Mouse (Mus musculus) MEL (cell line): Measurements from ENCODE around the gene Olfr692. TPM values are rescaled to one million over a fixed set of nuclear protein-coding genes. Genes with fewer than 3 reads are reported as not detected.

ENCODE experiments used
- DNase-seq: peaks from one replicate; pipeline ENCODE4 v3.0.0; 2011; ENCODE audit warnings: low read depth, low spot score
- H3K27ac ChIP-seq: 2 replicates; pipeline ENCODE4 v1.5.1; 2012; ENCODE audit warnings: low read depth, mild to moderate bottlenecking, control low read depth, low read length, moderate library complexity; ENCODE audit not compliant: control insufficient read depth
- H3K27me3 ChIP-seq, 2 experiments: fragments of 150-350 bp in 1 of 2; sonication (generic) in 1 of 2; 2 replicates each; pipeline ENCODE4 v1.6.1; 2012; ENCODE audit warnings: low read length in 2 of 2, mild to moderate bottlenecking in 2 of 2, improper control_type of control experiment in 1 of 2, moderate library complexity in 1 of 2; ENCODE audit not compliant: insufficient read depth in 2 of 2, control insufficient read depth in 1 of 2
- H3K36me3 ChIP-seq, 2 experiments: 2 replicates each; pipeline ENCODE4 v1.6.1; 2012 to 2014; ENCODE audit warnings: low read length in 2 of 2, improper control_type of control experiment in 1 of 2, inconsistent platforms in 1 of 2, mild to moderate bottlenecking in 1 of 2; ENCODE audit not compliant: insufficient read depth in 2 of 2, control insufficient read depth in 1 of 2
- H3K4me1 ChIP-seq, 2 experiments: fragments of 150-350 bp in 1 of 2; sonication (generic) in 1 of 2; 2 replicates each; pipeline ENCODE4 v1.6.1; 2012; ENCODE audit warnings: low read length in 2 of 2, improper control_type of control experiment in 1 of 2, mild to moderate bottlenecking in 1 of 2; ENCODE audit not compliant: insufficient read depth in 2 of 2, control insufficient read depth in 1 of 2
- H3K4me3 ChIP-seq, 2 experiments: fragments of 150-350 bp in 1 of 2; sonication (generic) in 1 of 2; 2 replicates each; pipeline ENCODE4 v1.5.1; 2012; ENCODE audit warnings: low read depth in 2 of 2, low read length in 2 of 2, mild to moderate bottlenecking in 2 of 2, moderate library complexity in 2 of 2, control low read depth in 1 of 2, improper control_type of control experiment in 1 of 2; ENCODE audit not compliant: control insufficient read depth in 1 of 2, insufficient read depth in 1 of 2
- H3K79me2 ChIP-seq: 2 replicates; pipeline ENCODE4 v1.6.1; 2012; ENCODE audit warnings: mild to moderate bottlenecking, low read length, moderate library complexity; ENCODE audit not compliant: control insufficient read depth, poor library complexity, insufficient read depth
- H3K9ac ChIP-seq: 2 replicates; pipeline ENCODE4 v1.6.1; 2012; ENCODE audit warnings: low read depth, mild to moderate bottlenecking, control low read depth, low read length, moderate library complexity; ENCODE audit not compliant: control insufficient read depth, poor library complexity, severe bottlenecking
- H3K9me3 ChIP-seq: fragments of 150-350 bp; sonication (generic); replicated peaks from 2 replicates; pipeline ENCODE4 v1.6.1; 2012; ENCODE audit warnings: mild to moderate bottlenecking, low read length, improper control_type of control experiment, moderate library complexity; ENCODE audit not compliant: insufficient read depth
- BHLHE40 ChIP-seq: IDR thresholded peaks from 2 replicates; pipeline ENCODE4 v1.6.1; 2012; ENCODE audit warnings: low read depth, mild to moderate bottlenecking, inconsistent platforms, low read length, improper control_type of control experiment, borderline replicate concordance
- CHD1 ChIP-seq: IDR thresholded peaks from 2 replicates; pipeline ENCODE4 v1.6.1; 2012; ENCODE audit warnings: low read depth, mild to moderate bottlenecking, inconsistent platforms, low read length, improper control_type of control experiment
- CHD2 ChIP-seq: IDR thresholded peaks from 2 replicates; pipeline ENCODE4 v1.6.1; 2011; ENCODE audit warnings: low read length, improper control_type of control experiment
- CTCF ChIP-seq, 3 experiments: IDR thresholded peaks in 2 of 3; conservative IDR thresholded peaks in 1 of 3; 2 replicates each; pipeline ENCODE4 v1.5.1; 2011 to 2012; ENCODE audit warnings: low read length in 3 of 3, low read depth in 2 of 3, mild to moderate bottlenecking in 2 of 3, improper control_type of control experiment in 1 of 3, inconsistent platforms in 1 of 3, mixed read lengths in 1 of 3, moderate library complexity in 1 of 3; ENCODE audit not compliant: control insufficient read depth in 1 of 3, insufficient read depth in 1 of 3, poor library complexity in 1 of 3, severe bottlenecking in 1 of 3
- E2F4 ChIP-seq: IDR thresholded peaks from 2 replicates; pipeline ENCODE4 v1.6.1; 2011; ENCODE audit warnings: low read depth, low read length, improper control_type of control experiment, borderline replicate concordance
- ELF1 ChIP-seq: IDR thresholded peaks from 2 replicates; pipeline ENCODE4 v1.6.1; 2014; ENCODE audit warnings: low read depth, mild to moderate bottlenecking, inconsistent platforms, low read length, improper control_type of control experiment, moderate library complexity
- EP300 ChIP-seq, 2 experiments: IDR thresholded peaks; 2 replicates each; pipeline ENCODE4 v1.6.1; 2011; ENCODE audit warnings: improper control_type of control experiment in 2 of 2, low read length in 2 of 2, low read depth in 1 of 2, mild to moderate bottlenecking in 1 of 2
- HCFC1 ChIP-seq: IDR thresholded peaks from 2 replicates; pipeline ENCODE4 v1.6.1; 2012; ENCODE audit warnings: low read depth, mild to moderate bottlenecking, inconsistent platforms, low read length, improper control_type of control experiment, moderate library complexity
- JUND ChIP-seq: IDR thresholded peaks from 2 replicates; pipeline ENCODE4 v1.6.1; 2011; ENCODE audit warnings: low read depth, mild to moderate bottlenecking, improper control_type of control experiment, low read length
- KAT2A ChIP-seq: conservative IDR thresholded peaks from 2 replicates; pipeline ENCODE4 v1.6.1; 2012; ENCODE audit warnings: low read depth, low read length, improper control_type of control experiment, inconsistent platforms
- MEF2A ChIP-seq: IDR thresholded peaks from 2 replicates; pipeline ENCODE4 v1.6.1; 2014; ENCODE audit warnings: low read depth, mild to moderate bottlenecking, inconsistent platforms, low read length, improper control_type of control experiment; ENCODE audit not compliant: poor library complexity, insufficient replicate concordance, severe bottlenecking; ENCODE audit errors: extremely low read depth
- MXI1 ChIP-seq: IDR thresholded peaks from 2 replicates; pipeline ENCODE4 v1.6.1; 2011; ENCODE audit warnings: mild to moderate bottlenecking, low read depth, low read length, improper control_type of control experiment
- MYC ChIP-seq: IDR thresholded peaks from 2 replicates; pipeline ENCODE4 v1.6.1; 2011; ENCODE audit warnings: low read depth, mild to moderate bottlenecking, low read length, improper control_type of control experiment, moderate library complexity
- NRF1 ChIP-seq: IDR thresholded peaks from 2 replicates; pipeline ENCODE4 v1.6.1; 2014; ENCODE audit warnings: low read depth, mild to moderate bottlenecking, inconsistent platforms, low read length, improper control_type of control experiment, moderate library complexity; ENCODE audit not compliant: poor library complexity, insufficient read depth, severe bottlenecking
- RAD21 ChIP-seq: IDR thresholded peaks from 2 replicates; pipeline ENCODE4 v1.6.1; 2011; ENCODE audit warnings: mild to moderate bottlenecking, low read depth, low read length, improper control_type of control experiment
- SMC3 ChIP-seq: IDR thresholded peaks from 2 replicates; pipeline ENCODE4 v1.6.1; 2011; ENCODE audit warnings: low read depth, low read length, improper control_type of control experiment
- TAL1 ChIP-seq: IDR thresholded peaks from 2 replicates; pipeline ENCODE4 v1.6.1; 2012; ENCODE audit warnings: mild to moderate bottlenecking, inconsistent platforms, low read length, moderate library complexity, mixed read lengths
- TBP ChIP-seq: IDR thresholded peaks from 2 replicates; pipeline ENCODE4 v1.8.0; 2011; ENCODE audit warnings: low read depth, low read length, improper control_type of control experiment
- TCF12 ChIP-seq: IDR thresholded peaks from 2 replicates; pipeline ENCODE4 v1.6.1; 2014; ENCODE audit warnings: low read depth, mild to moderate bottlenecking, inconsistent platforms, low read length, improper control_type of control experiment, moderate library complexity
- UBTF ChIP-seq: IDR thresholded peaks from 2 replicates; pipeline ENCODE4 v1.6.1; 2012; ENCODE audit warnings: low read depth, mild to moderate bottlenecking, inconsistent platforms, low read length, improper control_type of control experiment, moderate library complexity, borderline replicate concordance; ENCODE audit not compliant: insufficient read depth
- polyA plus RNA-seq, 2 experiments: library from polyadenylated mRNA; stranded (reverse) in 1 of 2; unstranded in 1 of 2; fragments of >175 nt in 1 of 2; fragments of >200 nt in 1 of 2; gene quantifications; 2 replicates each; pipeline versions ENCODE4 v1.2.1 to v1.2.4; 2012; ENCODE audit warnings: low replicate concordance in 2 of 2, low read depth in 1 of 2; ENCODE audit not compliant: insufficient read length in 2 of 2, insufficient read depth in 1 of 2, missing spikeins in 1 of 2
- total RNA-seq: library from RNA; depleted of rRNA; stranded (reverse); fragments of 300-350 nt; gene quantifications from 2 replicates; pipeline ENCODE4 v1.2.3, GENCODE M21; 2012; rRNA removed

The Olfr692 gene
- not detected in 2 replicates for total RNA-seq
- polyA plus RNA-seq: not detected

DNA sequence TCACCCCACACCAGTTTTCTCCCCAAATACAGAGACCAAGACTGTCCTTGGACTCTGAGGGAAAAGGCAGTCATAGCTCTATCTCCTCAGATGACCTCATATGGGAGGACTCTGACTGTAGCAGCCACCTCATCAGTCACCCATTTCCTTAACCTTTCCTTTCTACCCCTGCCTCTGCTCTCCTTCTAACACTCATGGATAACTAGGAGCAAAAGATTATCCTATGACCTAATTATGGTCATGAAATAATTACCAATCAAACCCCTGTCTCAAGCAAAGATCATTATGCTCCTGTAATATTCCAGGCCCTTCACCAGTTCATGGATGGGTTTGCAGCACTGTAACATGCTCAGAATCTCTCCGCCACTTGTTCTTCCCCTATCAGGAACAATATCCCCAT lies at the start of gene Olfr692:
Gene Olfr692, plus strand, starts transcription at position 301 of the 400 bp plus-strand sequence.
- Histone ChIP-seq H3K9ac (no peak within 1 kb of the TSS), H3K4me1 (no peaks in the 10 kb centered on the region; a peak in 2 of 4 replicates), H3K27ac (no peak within 1 kb of the TSS), H3K79me2 (no peaks in the 10 kb centered on the region), H3K36me3 (peaks cover 0 to 2% of the 10 kb centered on the region in 2 experiments; a peak in 2 of 4 replicates), H3K9me3 (no peaks in the 10 kb centered on the region), H3K27me3 (no peaks in the 10 kb centered on the region), H3K4me3 (no peak within 1 kb of the TSS)
- TF ChIP-seq JUND (no peak), HCFC1 (no peak), BHLHE40 (no peak), TBP (no peak)
- no peak for DNase-seq

DNA sequence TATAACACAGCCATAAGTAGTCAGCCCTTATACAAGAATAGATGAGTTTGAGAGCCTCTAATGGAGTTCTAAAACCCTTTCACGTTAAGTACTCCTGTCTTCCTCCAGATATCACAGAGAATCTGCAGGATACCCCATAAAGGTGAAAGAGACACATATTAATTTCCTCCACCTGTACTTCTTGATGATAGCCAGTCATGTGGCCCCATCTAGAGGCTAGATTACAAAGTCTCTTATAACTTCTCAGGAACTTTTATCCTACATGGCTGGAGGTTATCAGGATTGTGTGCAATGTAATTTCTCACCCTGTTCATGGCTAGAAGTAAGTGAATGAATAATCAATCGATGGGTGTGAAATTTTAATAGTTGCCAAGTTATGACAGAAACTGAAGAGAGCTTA lies 42.7 kb upstream of the Olfr692 start:
- H3K36me3 ChIP-seq: no peaks in the 10 kb centered on the region
- H3K4me1 ChIP-seq: no peaks in the 10 kb centered on the region
- no peak overlapping the region for H3K9ac ChIP-seq
- no peak overlapping the region for H3K27ac ChIP-seq
- no peak for DNase-seq
- H3K4me3 ChIP-seq: no peak overlapping the region
- H3K27me3 ChIP-seq: no peaks in the 10 kb centered on the region
- H3K79me2 ChIP-seq: no peaks in the 10 kb centered on the region
- H3K9me3 ChIP-seq: no peaks in the 10 kb centered on the region
- TF ChIP-seq UBTF (no peak), SMC3 (no peak)

- TF ChIP-seq CHD1: no peak
- TF ChIP-seq SMC3: no peak
- no peak for TF ChIP-seq UBTF
- no peak for TF ChIP-seq TBP
- TF ChIP-seq KAT2A: no peak
- no peak for TF ChIP-seq EP300 (IDR thresholded peaks at IDR 0.05; ENCODE audit: low read depth in 1 of 2, low read length in 2 of 2)
- TF ChIP-seq MYC: no peak
- no peak for TF ChIP-seq E2F4
- no peak for TF ChIP-seq MXI1
- TF ChIP-seq CTCF (IDR thresholded peaks at IDR 0.05 in 2 of 3, conservative IDR thresholded peaks at IDR 0.05 in 1 of 3; ENCODE audit: control insufficient read depth in 1 of 3, insufficient read depth in 1 of 3, low read depth in 2 of 3, low read length in 3 of 3, poor library complexity in 1 of 3, severe bottlenecking in 1 of 3): no peak
- no peak for TF ChIP-seq TCF12
- TF ChIP-seq ELF1: no peak
- TF ChIP-seq CHD2: no peak
- no peak for TF ChIP-seq MEF2A
- no peak for TF ChIP-seq JUND
- no peak for TF ChIP-seq NRF1
- no peak for TF ChIP-seq RAD21
- no peak for TF ChIP-seq TAL1
- DNase-seq: no peak
- Histone ChIP-seq H3K4me1 (no peaks in the 10 kb centered on the region), H3K4me3 (no peak within 1 kb of the TSS), H3K9me3 (no peaks in the 10 kb centered on the region), H3K79me2 (no peaks in the 10 kb centered on the region), H3K27ac (no peak within 1 kb of the TSS), H3K9ac (no peak within 1 kb of the TSS), H3K36me3 (no peaks in the 10 kb centered on the region), H3K27me3 (no peaks in the 10 kb centered on the region)
These were observed 34.0 kb upstream of the Olfr692 start, which contains the start of gene Olfr690 for GRCm38 (mm10) chr7:105334004-105334403. Gene Olfr690, minus strand, starts transcription at chr7:105334104.
